Mouse (Mus musculus): ENCODE measurements at regions not wholly inside any gene's neighbourhood (a gene's known extent, or its start where the extent isn't known, plus 50 kb on each side); places are given as distances from the start of the nearest gene placed in this dataset.

GRCm38 (mm10) chr10:117434293-117434842 is 54.6 kb upstream of the Cpsf6 start:
- no peak for DNase-seq (ENCODE audit: low spot score)

DNA sequence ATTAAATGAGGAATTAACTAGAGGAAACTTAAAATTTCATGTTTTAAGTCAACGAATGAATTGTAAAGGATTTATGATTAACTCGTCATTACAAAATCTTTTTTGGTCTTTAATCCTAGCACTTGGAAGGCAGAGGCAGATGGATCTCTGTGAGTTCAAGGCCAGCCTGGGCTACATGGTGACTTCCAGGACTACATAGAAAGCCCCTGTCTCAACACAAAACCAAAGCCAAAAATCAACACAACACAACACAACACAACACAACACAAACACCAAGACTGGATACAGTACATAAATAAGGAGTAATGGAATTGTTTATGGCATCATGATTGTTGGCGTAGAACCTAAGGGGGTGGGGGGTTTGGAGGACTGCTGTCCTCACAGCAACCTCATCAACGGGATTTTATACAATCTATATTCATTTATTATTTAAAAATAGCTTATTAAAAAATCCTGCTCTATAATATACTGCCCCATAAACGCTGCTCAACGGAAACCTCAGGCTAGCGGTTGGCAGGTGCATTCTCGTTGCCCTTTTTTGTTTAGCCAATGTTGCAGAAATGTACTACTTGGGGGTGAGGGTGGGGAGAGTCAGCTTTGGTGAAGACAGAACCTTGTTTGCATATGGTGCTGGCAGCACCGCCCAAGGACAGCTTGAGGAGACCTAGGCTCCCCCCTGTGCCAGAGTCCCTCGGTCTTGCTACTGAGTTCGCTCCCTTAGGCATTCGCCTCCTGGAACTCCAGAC is 53.9 kb upstream of the Cpsf6 start:
- DNase-seq (ENCODE audit: low spot score), result no peak

DNA sequence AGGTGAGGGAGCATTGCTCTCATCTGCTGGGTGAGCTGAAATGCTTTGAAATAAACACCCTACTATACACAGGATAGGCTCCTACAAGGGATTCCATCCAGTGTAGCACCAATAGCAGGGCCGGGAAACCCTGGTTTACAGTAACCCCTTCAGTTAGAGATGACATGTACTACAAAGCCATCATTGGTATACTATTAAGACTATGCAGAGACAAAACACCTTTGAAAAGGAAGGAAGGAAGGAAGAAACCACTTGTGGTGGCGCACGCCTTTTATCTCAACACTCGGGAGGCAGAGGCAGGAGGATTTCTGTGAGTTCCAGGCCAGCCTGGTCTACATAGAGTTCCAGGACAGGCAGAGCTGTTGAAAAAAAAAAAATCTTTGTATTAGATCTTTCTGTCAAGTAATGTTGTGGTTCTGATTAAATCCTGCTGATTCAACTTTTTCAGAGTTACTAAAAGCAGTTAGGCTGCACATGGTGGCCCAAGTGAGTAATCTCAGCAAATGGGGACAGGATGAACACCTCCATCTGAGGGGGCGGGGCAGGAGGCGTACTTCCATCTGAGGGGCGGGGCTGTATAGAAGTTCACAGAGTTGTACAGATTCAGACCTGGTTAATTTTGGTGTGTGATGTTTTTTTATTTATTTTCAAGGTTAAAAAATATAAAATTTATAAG is 53.2 kb upstream of the Cpsf6 start:
- DNase-seq (ENCODE audit: low spot score), result no peak

DNA sequence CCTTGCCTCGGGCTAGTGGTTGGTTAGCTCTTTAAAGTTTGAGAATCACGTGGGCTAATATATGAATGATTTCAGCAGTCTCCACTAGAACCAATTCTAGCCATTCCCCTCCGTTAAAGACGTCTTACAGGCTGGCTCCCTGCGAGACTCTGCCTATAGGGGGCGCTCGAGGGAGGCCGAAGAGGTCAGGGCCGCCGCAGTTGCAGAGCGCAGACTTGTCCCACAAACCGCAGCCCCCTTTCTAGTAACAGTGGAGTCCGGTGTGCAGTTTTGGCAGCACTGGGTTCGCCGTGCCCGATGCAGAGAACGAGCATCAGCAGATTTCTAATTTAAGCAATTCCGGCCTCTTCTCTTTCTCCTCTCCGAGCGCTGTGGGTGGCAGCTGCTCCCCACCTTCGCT is 52.6 kb upstream of the Cpsf6 start:
- DNase-seq (ENCODE audit: low spot score), result no peak

DNA sequence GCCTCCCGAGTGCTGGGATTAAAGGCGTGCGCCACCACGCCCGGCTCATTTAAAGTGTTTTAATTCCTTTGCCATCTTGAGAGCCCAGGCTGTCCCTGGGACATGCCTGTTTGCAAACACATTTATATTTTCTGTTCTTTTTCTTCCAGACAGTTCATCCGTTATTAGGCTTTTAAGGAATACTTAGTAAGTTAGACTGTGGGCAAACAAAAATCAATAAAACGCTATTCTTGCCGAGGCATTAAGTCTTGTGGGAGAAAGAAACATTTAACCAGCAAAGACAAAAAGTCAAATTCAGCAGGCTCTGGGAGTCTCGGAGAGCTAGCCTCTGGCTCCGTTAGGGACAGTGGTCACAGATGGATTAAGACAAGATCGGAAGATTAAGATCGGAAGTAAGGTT is 52.0 kb upstream of the Cpsf6 start:
- no peak for DNase-seq (ENCODE audit: low spot score)

- DNase-seq (ENCODE audit: low spot score), result no peak
Measured at GRCm38 (mm10) chr10:117431086-117431619, 51.3 kb upstream of the Cpsf6 start.

DNA sequence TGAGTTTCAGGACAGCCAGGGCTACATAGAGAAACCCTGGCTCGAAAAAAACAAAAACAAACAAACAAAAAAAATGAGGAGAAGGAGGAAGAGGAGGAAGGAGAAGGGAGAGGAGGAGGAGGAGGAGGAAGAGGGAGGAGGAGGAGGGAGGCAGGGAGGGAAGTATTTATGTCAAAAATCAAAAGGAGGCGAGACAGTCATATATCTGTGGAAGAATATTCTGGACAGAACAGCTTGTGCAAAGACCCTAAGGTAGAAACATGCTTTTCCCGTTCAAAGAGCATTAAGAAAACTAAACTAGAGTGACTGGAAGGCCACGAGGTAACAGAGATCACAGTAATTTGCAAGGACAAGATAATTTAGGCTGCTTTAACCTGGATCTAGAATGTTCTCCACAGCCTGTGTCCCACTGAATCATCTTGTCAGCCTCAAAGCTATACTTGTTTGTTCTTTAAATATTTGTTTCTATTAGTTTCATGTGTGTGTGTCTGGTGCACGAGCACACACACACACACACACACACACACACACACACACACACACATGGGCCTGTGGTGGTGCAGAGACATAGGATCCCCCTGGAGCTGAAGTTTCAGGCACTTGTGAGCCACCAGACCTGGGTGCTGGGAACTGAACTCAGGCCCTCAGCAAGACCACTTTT is 50.5 kb upstream of the Cpsf6 start:
- DNase-seq (ENCODE audit: low spot score), result no peak

GRCm38 (mm10) chr10:117429459-117430183 is 49.8 kb upstream of the Cpsf6 start:
- DNase-seq (ENCODE audit: low spot score), result no peak
